Mouse (Mus musculus) stomach, embryonic 15.5 days (tissue): ENCODE measurements around the gene Sh3bp5. TPM values are rescaled to one million over a fixed set of nuclear protein-coding genes. Genes with fewer than 3 reads are reported as not detected.

Experiments
- ATAC-seq: fragments of 200-750 bp; cut with Nextera tagmentation; 2 replicates; pipeline ENCODE4 v1.8.0; 2017; ENCODE audit warnings: low read depth, moderate number of reproducible peaks, moderate TSS enrichment; ENCODE audit not compliant: insufficient read depth, low FRiP score
- H3K27ac ChIP-seq: fragments of 300-500 bp; sonication (generic); 2 replicates; pipeline ENCODE4 v1.5.1; 2015; ENCODE audit warnings: mild to moderate bottlenecking, inconsistent platforms
- H3K27me3 ChIP-seq: fragments of 300-500 bp; sonication (generic); replicated peaks from 2 replicates; pipeline ENCODE4 v1.6.1; 2015; ENCODE audit warnings: inconsistent platforms
- H3K36me3 ChIP-seq: fragments of 300-500 bp; sonication (generic); 2 replicates; pipeline ENCODE4 v1.6.1; 2015; ENCODE audit warnings: inconsistent platforms
- H3K4me1 ChIP-seq: fragments of 300-500 bp; sonication (generic); 2 replicates; pipeline ENCODE4 v1.6.1; 2015; ENCODE audit warnings: inconsistent platforms
- H3K4me2 ChIP-seq: fragments of 300-500 bp; sonication (generic); 2 replicates; pipeline ENCODE4 v1.6.1; 2015; ENCODE audit warnings: mild to moderate bottlenecking, inconsistent platforms
- H3K4me3 ChIP-seq: fragments of 300-500 bp; sonication (generic); replicated peaks from 2 replicates; pipeline ENCODE4 v1.5.1; 2015; ENCODE audit warnings: inconsistent platforms
- H3K9ac ChIP-seq: fragments of 300-500 bp; sonication (generic); 2 replicates; pipeline ENCODE4 v1.6.1; 2015; ENCODE audit warnings: inconsistent platforms
- H3K9me3 ChIP-seq: fragments of 300-500 bp; sonication (generic); 2 replicates; pipeline ENCODE4 v1.6.1; 2016; ENCODE audit warnings: inconsistent platforms
- WGBS: fragments of 180-500 bp; shearing (Covaris S2); methylation state at CpG from one replicate; pipeline ENCODE4 v1.1.7; 2015; 5-methylcytosine and 5-hydroxymethylcytosine counted together
- polyA plus RNA-seq: library from polyadenylated mRNA; unstranded; fragments of >200 nt; fragmentation: Nextera tagmentation; extraction: Ambion mirVana; gene quantifications from 2 replicates; pipeline ENCODE4 v1.2.1, GENCODE M21; 2015

The Sh3bp5 gene
- polyA plus RNA-seq, 1 experiment from 2014 or later = 22.0 TPM

DNA sequence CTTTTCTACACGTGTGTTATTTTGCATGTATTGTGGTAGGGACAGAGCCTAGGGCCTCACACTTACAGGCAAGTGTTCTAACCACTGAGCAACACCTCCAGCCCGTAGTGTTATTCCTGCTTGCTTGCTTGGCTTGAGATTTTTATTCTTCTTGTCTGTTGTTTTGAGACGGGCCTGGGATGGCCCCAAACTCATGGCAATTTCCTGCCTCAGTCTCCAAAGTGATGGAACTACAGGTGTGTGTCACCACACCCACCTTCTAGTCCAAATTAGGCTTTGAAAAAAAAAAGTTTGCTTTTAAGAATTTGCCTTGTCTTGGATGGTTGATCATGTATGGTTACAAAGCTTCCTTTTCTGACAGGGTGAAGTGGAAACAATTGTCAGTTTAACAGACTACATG lies 19.5 kb downstream of the Sh3bp5 start:
- no peak overlapping the region for H3K4me2 ChIP-seq
- no peak overlapping the region for H3K27ac ChIP-seq
- H3K9me3 ChIP-seq = no peaks in the 10 kb centered on the region
- no peak for ATAC-seq
- H3K27me3 ChIP-seq = no peaks in the 10 kb centered on the region
- no peak overlapping the region for H3K9ac ChIP-seq
- WGBS = 75% methylated on average over 3 of the region's 3 CpGs
- H3K36me3 ChIP-seq = no peaks in the 10 kb centered on the region
- H3K4me1 ChIP-seq = peaks cover 5% of the 10 kb centered on the region; the same call in 1 of the 2 replicates
- H3K4me3 ChIP-seq = no peak overlapping the region

DNA sequence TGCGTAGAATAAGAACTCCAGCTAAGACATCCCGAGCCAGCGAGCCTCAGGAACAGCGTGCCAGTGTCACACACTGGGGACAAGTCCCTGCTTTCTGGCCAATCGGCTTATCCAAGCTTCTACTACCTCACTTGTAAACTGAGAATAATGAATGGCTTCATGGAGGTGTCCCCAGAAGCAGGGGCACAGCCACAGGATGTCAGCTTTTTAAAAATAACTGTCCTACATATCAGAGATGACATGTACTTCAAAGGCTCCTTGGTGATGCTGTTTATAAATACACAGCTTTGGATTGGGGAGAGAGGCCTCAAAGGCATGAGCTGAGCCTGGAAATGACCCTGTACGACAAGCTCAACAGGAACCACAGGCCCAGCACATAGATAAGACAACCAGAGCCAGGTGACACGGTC lies 20.9 kb downstream of the Sh3bp5 start:
- H3K4me3 ChIP-seq = no peak overlapping the region
- no peak overlapping the region; the same call in 1 of the 2 replicates for H3K27ac ChIP-seq
- WGBS = 50% methylated on average over 7 of the region's 7 CpGs
- no peaks in the 10 kb centered on the region for H3K36me3 ChIP-seq
- H3K4me1 ChIP-seq = peaks cover 5% of the 10 kb centered on the region; the same call in 1 of the 2 replicates
- no peak for ATAC-seq
- no peak overlapping the region for H3K4me2 ChIP-seq
- no peak overlapping the region for H3K9ac ChIP-seq
- no peaks in the 10 kb centered on the region for H3K27me3 ChIP-seq
- H3K9me3 ChIP-seq = no peaks in the 10 kb centered on the region

DNA sequence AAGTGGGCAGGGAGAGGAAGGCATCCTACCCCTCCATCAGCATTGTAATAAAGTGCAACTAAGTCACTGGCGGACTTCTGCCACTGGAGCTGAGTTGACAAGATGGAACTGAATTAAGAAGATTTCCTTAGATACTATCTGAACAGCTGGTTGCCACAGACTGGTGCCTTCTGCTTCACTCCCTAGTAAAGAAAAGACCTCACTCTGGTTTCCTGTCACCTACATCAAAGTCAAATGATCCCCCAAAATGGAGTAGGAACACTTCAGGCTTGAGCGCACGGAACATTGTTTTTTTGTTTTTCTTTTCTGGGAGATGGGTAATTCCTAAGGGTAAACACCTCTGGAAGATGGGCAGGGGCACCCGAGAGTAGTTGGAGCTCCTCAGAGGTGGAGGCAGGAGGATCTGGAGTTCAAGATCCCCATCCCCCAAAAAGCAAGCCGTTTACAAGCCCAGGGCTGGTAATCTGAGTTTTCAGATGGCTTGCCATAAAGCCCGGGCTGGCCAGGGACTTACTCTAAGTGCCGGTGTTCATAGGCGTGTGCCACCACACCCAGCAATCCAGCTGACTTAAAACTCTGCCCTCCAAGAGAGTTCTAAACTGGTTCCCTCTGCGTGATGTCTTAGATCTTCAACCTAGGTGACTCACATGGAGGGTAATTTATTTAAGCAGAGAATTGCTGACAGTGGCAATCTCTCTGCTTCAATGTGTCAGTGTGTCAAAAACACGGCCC lies 21.5 kb downstream of the Sh3bp5 start:
- 61% methylated on average over 10 of the region's 10 CpGs for whole genome bisulfite sequencing
- no peak overlapping the region for H3K9ac ChIP-seq
- H3K4me2 ChIP-seq = no peak overlapping the region
- ATAC-seq = no peak
- H3K4me3 ChIP-seq = no peak overlapping the region
- H3K27me3 ChIP-seq = no peaks in the 10 kb centered on the region
- H3K36me3 ChIP-seq = no peaks in the 10 kb centered on the region
- H3K4me1 ChIP-seq = peaks cover 5% of the 10 kb centered on the region; the same call in 1 of the 2 replicates
- no peak overlapping the region; the same call in 1 of the 2 replicates for H3K27ac ChIP-seq
- no peaks in the 10 kb centered on the region for H3K9me3 ChIP-seq

DNA sequence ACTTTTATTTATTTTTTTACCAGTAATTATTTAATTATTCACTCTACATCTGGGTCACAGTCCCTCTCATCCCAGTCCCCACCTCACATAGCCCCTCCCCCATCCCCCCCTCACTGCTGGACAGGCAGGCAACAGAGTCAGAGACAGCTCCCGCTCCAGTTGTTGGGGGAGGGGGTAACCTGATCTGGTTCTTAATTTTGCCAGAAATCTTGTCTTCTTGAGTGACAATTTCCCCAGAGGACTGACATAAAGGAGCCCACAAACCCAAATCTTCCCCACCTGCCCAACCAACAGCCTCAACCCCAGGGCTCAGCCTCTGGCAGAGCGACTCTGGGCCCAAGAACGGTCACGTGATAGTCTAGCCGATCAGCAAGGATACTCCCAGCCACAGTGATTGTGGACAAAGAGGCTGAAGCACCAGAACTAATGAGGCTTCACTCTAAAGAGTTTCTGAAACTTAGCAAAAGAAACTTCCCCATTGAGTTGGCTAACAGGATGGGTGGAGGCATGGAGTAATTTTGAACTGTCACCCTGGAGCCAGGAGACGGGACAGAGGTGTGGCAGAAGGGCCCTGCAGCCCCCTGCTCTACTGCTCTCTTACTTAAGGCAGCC lies 22.3 kb downstream of the Sh3bp5 start:
- Histone ChIP-seq H3K4me2 (no peak overlapping the region), H3K9me3 (no peaks in the 10 kb centered on the region), H3K36me3 (no peaks in the 10 kb centered on the region), H3K27me3 (no peaks in the 10 kb centered on the region), H3K9ac (no peak overlapping the region), H3K27ac (no peak overlapping the region), H3K4me1 (peaks cover 5% of the 10 kb centered on the region; the same call in 1 of the 2 replicates), H3K4me3 (no peak overlapping the region)
- no peak for ATAC-seq
- 52% methylated on average over 6 of the region's 6 CpGs for WGBS

DNA sequence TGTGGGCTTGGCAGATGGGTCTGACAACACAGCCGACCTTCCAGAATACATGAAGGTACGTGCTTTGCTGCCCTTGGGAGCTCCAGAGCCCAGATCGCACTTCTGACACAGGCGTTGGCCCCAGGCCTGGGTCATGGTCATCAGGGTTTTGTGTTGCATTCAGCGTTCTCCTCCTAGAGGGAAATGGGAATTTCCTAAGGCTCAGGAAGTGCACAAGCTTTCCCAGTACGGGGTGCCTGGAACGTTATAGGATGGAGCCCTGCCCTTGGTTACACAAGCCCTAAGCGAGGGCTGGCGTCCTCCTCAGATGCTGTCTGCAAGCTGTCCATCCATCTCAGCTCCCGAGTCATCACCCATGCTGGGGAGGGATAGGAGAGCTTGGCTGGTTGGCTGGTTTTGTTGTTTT lies 23.2 kb downstream of the Sh3bp5 start:
- Histone ChIP-seq H3K27ac (no peak overlapping the region), H3K4me2 (no peak overlapping the region), H3K4me1 (peaks cover 5% of the 10 kb centered on the region; the same call in 1 of the 2 replicates), H3K36me3 (no peaks in the 10 kb centered on the region), H3K27me3 (no peaks in the 10 kb centered on the region), H3K9ac (no peak overlapping the region), H3K4me3 (no peak overlapping the region), H3K9me3 (no peaks in the 10 kb centered on the region)
- no peak for ATAC-seq
- WGBS = 79% methylated on average over 10 of the region's 10 CpGs

DNA sequence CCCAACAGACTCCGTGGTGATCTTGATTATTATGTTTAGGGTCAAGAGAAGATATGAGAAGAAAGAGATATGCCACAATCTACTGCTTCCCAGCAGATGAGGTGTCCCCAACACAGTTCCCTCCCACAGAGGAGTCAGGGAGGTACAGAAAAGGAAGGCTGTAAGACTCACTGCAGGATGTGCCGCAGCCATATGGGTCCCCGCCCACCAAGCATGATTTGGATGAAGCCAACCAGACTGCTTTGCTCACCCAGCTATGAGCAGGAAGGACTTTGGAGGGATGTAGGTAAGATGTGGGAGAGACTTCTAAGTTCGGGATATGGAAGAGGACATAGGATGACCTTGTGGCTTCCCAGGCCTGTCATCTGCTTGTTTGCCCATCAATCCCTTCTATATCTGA lies 25.1 kb downstream of the Sh3bp5 start:
- no peaks in the 10 kb centered on the region for H3K27me3 ChIP-seq
- H3K9me3 ChIP-seq = no peaks in the 10 kb centered on the region
- no peak overlapping the region for H3K4me2 ChIP-seq
- WGBS = 68% methylated on average over 4 of the region's 4 CpGs
- no peaks in the 10 kb centered on the region for H3K36me3 ChIP-seq
- H3K4me1 ChIP-seq = peaks cover 5% of the 10 kb centered on the region; the same call in 1 of the 2 replicates
- ATAC-seq = no peak
- H3K4me3 ChIP-seq = no peak overlapping the region
- no peak overlapping the region for H3K27ac ChIP-seq
- H3K9ac ChIP-seq = no peak overlapping the region

DNA sequence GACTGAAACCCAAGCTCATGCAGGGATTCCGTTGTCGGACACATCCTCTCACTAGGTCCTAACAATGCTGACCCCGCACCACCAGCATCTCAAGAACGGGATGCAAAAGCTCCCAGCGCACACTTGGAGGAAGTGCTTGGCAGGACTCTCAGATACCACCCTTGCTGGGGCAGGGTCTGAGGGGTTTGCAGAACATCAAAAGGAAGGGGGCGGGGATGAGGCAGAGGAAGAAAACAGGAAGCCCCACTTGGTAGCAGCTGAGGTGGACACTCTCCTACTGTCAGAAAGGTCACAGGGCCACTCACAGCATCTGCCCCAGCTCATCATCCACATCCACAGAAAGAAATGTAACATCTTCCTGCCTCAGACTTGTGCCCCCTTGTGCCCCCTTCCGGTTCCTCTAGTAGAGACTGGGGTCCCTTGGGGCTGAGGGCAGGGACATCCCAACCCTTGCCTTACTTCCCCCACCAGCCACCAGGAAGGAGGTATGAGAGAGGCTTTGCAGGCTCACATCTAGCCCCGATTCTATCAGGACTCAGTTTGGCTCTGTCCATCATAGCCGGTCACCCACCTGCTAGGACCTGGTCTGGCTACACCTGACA lies 25.7 kb downstream of the Sh3bp5 start:
- H3K4me1 ChIP-seq = peaks cover 5% of the 10 kb centered on the region; the same call in 1 of the 2 replicates
- no peak overlapping the region for H3K4me2 ChIP-seq
- H3K9me3 ChIP-seq = no peaks in the 10 kb centered on the region
- no peak overlapping the region for H3K27ac ChIP-seq
- H3K4me3 ChIP-seq = no peak overlapping the region
- H3K9ac ChIP-seq = no peak overlapping the region
- no peaks in the 10 kb centered on the region for H3K36me3 ChIP-seq
- ATAC-seq = no peak
- WGBS = 85% methylated on average over 9 of the region's 9 CpGs
- H3K27me3 ChIP-seq = no peaks in the 10 kb centered on the region

DNA sequence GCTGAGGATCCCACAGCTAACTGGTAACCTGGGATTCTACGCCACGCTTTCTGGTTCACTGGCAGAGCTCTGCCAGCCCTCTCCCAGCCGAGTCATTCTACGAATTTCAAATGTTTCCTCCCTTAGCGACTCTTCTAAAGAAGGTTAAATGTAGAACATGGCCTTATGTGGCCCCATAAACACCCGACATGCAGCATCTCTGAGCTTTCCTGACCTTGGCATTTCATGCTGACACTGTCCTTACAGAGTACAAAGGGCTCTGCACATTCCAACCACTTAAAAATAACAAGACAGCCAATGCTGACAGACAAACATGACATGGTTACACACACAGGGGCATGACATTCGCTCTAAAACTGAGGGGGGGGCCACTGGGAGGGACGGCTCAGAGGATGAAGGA lies 27.2 kb downstream of the Sh3bp5 start:
- no peaks in the 10 kb centered on the region for H3K27me3 ChIP-seq
- ATAC-seq = no peak
- WGBS = 67% methylated on average over 8 of the region's 8 CpGs
- no peak overlapping the region for H3K4me2 ChIP-seq
- no peaks in the 10 kb centered on the region for H3K36me3 ChIP-seq
- peaks cover 9% of the 10 kb centered on the region for H3K4me1 ChIP-seq
- no peak overlapping the region for H3K4me3 ChIP-seq
- no peak overlapping the region for H3K27ac ChIP-seq
- H3K9me3 ChIP-seq = no peaks in the 10 kb centered on the region
- no peak overlapping the region for H3K9ac ChIP-seq

DNA sequence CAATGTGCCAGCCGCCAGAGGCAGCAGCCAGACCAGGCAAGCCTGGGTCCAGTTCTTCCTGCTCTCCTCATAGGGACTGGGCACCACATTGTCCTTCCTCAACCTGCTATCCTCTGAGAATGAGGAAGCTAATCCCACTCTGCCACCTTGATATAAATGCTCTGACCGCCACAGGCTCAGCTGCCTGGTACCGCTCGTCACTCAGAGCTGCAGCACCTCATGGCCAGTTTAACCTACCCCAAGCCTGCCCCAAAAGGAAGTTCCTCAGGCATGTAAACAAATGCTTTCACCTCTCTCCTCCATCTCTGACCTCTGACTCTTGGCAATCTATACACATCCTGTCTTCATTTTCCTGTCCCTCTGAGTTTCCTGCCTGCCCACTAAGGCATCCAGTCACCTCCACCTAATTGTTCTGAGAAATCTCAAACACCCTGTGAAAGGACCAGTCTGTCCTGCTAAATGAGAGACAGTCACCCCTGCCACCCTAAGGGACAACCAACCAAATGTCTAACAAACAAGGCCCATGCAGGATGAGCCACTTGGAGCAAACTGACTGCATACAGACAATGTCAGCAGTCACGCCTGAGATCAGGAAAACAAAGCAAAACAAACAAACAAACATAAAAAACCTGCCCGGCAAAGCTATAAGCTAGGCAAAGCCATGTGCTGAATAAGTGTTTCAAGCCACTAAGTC lies 27.8 kb downstream of the Sh3bp5 start:
- WGBS = 74% methylated on average over 6 of the region's 6 CpGs
- Histone ChIP-seq H3K4me1 (peaks cover 12% of the 10 kb centered on the region), H3K27me3 (no peaks in the 10 kb centered on the region), H3K9ac (no peak overlapping the region), H3K4me2 (no peak overlapping the region), H3K36me3 (no peaks in the 10 kb centered on the region), H3K27ac (no peak overlapping the region), H3K9me3 (no peaks in the 10 kb centered on the region), H3K4me3 (no peak overlapping the region)
- no peak for ATAC-seq

DNA sequence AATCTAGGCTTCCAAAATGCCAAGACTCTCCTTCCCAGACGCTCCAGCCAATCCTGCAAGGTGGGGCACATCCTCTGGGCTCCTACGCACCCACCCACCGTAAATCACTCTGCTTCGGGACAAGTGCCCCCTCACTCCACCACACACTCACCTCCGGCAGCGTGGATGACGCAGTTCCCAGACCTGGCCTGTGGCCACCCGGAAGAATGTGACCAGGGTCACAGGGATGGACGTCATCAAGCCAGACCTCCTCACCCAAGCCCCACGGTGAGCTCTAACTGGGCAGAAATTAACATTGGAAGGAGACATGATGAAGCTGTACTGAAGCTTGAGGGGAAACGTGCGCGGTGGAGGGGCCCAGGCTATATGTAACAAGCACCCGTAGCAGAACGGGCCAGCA lies 28.7 kb downstream of the Sh3bp5 start:
- Histone ChIP-seq H3K9ac (no peak overlapping the region), H3K4me3 (no peak overlapping the region), H3K27me3 (no peaks in the 10 kb centered on the region), H3K27ac (no peak overlapping the region), H3K36me3 (no peaks in the 10 kb centered on the region), H3K4me1 (peaks cover 7% of the 10 kb centered on the region; the same call in 1 of the 2 replicates), H3K4me2 (no peak overlapping the region), H3K9me3 (no peaks in the 10 kb centered on the region)
- ATAC-seq = no peak
- 65% methylated on average over 15 of the region's 15 CpGs for WGBS

DNA sequence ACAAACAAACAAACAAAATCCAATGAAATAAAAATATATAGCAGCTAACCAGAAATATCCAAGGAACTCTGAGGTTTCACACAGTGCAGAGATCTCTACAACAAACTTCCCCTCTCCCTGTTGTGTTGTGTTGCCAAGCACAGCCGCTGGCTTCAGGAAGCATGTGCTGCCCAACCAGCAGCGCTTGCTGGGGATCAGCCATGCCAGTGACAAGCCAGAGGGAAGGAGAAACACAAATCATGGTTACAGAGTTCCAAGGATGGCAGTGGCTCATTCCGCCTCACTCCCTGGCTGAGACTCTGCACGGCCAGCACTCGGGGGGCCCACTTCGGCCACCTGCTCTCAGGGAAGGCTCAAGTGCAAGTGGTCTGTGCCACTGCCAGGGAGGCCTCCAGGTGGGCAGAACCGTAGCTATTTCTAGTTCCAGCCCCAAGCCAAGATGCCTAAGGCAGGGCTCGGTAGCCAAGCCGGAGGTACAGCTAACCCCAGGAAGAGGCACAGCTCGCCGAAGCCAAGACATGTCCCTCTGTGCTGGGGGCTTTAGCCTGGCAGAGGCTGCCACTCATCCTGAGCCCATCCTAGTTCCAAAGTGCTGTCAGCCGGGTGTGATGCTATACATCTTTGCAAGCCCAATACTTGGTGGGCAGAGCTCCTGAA lies 29.6 kb downstream of the Sh3bp5 start:
- H3K9me3 ChIP-seq = no peaks in the 10 kb centered on the region
- no peak overlapping the region for H3K27ac ChIP-seq
- H3K4me3 ChIP-seq = no peak overlapping the region
- H3K36me3 ChIP-seq = no peaks in the 10 kb centered on the region
- H3K27me3 ChIP-seq = no peaks in the 10 kb centered on the region
- ATAC-seq = no peak
- H3K4me2 ChIP-seq = no peak overlapping the region
- peaks cover 7% of the 10 kb centered on the region; the same call in 1 of the 2 replicates for H3K4me1 ChIP-seq
- 86% methylated on average over 12 of the region's 12 CpGs for WGBS
- H3K9ac ChIP-seq = no peak overlapping the region
